Mouse (Mus musculus) layer of hippocampus, adult 9-11 months (tissue): ENCODE results near the gene Upf2.
A peak's percentile ranks its signal among the peaks of the same experiment; 100 is the strongest.
"Not testable (repeated sequence)": the region's sequence is repeated elsewhere in the genome, so short reads cannot be mapped to it uniquely, and the experiment has no call there.

ENCODE experiments used
- DNase-seq: peaks from one replicate; pipeline ENCODE4 v3.0.0; 2022

Upf2 gene

DNA sequence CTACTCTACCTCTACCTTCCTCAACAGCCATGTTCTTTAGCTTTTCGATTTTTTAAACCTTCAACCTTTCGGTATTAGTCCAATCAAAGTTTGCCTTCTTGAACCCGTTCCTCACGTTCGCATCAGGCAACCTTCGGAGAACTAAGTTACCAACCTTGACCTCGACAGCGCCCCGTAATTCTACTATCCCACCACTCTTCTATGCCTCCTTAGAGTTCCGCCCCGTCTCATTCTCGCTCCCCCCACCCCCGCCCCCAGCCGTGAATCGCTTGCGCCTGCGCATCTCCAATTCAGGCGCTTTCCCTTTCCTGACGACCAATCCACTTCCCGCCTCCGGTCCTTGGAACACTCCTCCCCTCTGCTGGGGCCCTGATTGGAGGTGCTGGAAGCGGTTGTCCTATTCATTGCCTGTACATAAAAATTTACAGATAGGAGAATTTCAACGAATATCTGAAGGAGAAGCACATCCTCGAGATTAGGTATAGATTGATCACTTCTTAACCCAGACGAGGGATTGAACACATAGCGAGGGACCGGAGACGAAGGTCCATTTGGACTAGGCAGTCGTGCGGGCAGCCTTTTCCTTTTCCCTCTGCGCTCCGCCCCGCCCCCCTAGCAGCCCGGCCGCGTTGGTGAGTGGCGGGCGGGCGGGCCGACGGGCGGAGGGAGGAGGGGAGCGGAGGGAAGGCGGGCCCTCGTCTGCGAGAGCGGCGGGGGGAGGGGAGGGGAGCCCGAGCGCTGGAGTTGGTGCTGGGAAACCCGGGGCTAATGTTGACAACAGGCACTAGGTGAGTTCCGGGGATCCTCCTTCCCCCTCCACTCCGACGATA, at the start of gene Upf2:
Gene Upf2 (plus strand): TSS at position 704 of the 830 bp plus-strand sequence.
- peak; percentile 97 for DNase-seq

DNA sequence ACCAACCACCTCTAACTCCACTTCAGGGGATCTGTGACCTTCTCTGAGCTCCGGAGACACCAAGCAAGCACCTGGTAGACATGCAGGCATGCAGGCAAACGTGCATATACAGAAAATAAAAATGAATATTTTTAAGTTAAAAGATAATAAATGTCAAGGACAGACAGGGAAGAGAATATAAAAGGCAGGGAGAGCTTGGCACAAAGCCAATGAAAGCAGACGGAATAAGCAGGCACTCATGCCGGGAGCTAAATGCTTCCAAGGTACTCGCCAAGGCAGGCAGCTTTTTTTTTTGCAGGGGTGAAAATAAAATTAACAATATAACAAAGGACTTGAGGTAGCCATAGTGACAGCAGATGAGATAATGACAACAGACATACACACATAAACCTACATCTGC, 45.2 kb upstream of the Upf2 start:
- peak; percentile 74 for DNase-seq

DNA sequence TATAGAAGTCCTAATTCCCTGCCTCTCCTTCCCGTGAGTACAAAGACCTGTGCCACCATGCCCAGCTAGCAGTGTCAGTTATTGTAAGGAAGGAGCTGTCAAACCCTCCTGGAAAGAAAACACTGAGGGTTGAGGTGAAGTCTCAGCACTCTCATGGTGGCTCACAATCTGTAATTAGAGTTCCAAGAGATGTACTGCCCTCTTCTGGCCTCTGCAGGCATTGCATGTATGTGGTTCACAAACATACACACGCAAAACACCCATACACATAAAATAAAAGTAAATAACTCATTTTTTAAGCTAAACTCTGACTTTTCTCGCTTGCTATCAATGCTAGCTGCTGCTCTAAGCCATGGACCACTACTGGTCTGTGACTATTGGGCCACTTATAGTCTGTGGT, 44.6 kb upstream of the Upf2 start:
- DNase-seq = no peak

DNA sequence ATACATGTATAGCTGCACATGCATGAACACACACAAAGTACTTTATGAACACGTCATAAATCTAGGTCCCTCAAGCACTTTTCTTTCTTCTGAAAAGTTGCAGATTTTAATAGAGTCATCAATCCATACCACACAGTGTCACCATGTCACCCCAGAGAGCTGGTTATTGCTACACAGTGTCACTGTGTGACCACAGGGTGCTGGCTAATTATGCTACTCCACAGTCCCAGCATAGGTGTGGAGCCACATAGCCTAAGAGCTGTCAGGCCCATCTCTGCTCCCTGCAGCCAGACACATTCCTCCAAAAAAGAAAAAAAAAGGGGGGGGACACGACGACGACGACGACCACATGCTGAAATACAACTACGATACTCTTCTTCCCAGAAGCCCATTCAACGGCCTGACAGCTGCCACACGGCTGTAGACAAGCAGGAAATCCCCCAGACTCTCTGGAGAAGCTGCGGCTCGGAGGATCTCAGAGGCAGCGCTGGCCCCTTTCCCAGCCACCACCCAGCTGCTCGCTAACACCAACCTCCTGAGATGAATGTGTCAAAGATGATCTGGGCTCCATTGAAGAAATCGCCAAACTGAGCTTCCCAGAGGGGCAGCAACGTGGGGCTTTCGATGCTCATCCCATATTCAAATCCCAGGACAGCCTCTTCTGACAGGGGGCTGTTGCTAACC, 39.8 kb upstream of the Upf2 start:
- no peak for DNase-seq

DNA sequence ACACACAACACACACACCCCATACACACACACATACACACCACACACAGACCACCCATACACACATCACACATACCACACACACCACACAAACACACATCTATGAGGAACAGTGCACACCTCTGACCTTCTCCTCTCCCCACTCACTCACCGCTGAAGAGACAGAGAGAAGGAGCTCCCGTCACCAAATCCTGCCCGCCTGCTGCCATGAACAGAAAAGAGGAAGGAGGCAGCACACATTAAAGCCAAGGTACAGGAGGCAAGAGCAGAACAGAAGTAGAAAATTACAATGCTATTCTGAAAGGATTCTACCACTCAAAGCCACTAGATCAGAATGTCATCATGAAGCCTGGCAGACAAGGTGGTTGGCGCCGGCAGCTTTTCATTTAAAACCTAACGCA, 28.4 kb upstream of the Upf2 start:
- no peak for DNase-seq

DNA sequence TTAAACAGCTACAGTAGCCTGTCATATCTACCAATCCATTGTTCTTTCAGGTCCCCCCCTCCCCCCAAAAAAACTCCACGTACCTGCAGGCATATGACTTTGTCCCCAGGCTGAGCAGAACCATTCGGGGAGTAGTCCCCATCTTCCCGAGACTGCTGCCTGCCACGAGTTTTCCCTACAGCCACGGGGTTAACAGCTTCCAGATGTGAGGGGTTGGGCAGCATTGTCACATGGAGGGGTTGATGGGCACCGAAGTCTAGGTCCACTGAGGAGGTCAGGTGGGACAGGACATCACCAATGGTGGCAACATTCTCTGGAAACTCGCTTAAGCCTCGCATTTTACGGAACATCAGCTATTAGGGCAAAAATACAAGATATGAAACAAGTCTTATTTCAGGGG, 27.5 kb upstream of the Upf2 start:
- no peak for DNase-seq

DNA sequence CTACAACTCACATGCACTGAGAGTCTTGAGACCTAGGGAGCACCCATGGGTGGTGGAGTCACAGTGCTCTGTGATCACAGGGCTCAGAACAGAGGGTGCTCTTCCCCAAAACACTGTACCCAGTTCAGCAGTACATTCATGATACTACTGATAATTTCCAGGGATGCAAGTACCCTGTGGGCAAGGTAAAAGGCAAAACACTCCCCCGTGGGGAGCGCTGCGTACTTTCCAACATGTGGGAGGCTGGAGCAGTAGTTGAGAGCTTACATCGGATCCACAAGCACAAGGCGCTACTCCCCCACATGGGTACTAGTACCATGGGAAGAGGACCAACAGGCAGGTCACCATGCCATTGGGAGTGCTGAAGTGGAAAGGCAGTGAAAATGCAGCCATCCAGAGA, 23.8 kb upstream of the Upf2 start:
- DNase-seq = no peak

DNA sequence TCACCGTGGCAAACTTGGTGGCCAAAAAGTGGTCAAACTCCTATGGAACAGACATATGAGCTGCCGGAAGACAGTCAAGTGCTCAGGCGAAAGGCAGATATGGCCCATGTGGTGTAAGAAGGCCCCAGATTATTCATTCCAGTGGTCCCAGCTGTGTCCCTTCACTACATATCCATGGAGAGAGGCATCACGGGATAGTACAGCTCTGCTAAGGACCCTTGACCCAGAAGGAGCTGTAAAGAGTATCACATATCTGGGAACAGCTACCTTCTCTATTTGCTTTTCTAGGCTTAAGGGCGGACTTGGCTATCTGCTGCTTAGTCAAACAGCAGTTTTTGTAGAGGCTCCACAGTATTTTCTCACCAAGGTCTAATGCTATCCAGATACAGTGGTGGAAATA, 21.5 kb upstream of the Upf2 start:
- no peak for DNase-seq

DNA sequence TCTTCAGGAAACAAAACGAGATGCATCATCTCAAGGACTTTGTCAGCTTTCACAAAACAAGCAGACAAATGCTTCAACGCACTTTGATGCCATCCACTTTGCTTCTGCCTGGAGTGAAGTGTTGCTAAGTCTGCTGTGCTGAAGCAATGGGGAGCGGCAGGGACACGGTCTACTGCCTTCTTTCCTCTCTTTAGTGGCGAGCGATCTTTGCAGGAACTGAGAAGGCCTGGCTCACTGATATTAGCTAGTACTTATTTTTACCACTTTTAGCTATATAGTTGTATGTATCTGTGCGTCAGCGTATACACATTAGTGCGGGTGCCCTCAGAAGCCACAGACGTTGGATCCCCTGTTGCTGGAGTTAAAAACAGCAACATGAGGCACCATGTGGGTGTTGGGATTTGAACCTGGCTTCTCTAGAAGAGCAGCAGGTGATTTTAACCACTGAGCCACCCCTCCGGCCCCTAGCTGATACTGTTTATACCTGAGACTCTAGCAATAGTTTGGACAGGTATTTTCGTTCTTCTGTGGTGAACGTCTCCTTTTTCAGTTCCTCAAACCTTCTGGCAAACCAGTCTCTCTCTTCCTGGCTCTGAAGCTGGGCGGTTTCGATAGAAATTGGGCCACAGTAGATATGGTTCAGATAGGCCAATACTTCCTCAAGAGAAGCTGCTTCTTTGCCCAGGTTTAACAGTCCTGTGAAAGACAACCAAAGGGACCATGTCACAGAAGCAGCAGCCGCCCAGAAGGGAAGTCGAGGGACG, 20.8 kb upstream of the Upf2 start:
- no peak for DNase-seq

DNA sequence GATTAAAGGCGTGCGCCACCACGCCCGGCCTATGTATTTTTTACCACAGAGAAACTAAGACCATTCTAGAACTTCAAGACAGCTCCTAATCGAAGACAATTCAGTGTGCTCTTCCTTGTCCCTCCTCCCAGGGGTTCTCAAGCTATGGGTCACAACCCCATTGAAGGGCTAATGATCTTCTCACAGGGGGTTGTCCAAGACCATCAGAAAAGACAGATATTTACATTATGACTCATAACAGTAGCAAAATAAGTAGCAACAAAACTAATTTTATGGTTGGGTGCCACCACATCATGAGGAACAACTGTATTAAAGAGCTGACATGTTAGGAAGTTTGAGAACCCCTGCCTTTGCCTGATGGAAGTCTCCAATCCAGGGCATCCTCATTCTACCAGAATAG, 19.3 kb upstream of the Upf2 start:
- DNase-seq = no peak

DNA sequence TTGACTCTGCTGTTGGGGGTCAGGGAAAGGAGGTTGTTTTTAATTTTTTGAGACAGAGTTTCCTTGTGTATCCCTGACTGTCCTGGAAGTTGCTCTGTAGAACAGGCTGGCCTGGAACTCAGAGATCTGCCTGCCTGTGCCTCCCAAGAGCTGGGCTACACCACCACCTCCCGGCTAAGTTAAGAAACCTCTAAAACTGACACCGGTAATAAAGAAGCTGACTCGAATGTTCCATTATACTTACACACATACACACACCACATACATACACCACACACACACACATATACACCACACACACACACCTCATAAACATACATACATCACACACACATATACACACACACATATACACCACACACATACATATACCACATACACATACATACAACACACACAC, 16.3 kb upstream of the Upf2 start:
- DNase-seq = no peak

DNA sequence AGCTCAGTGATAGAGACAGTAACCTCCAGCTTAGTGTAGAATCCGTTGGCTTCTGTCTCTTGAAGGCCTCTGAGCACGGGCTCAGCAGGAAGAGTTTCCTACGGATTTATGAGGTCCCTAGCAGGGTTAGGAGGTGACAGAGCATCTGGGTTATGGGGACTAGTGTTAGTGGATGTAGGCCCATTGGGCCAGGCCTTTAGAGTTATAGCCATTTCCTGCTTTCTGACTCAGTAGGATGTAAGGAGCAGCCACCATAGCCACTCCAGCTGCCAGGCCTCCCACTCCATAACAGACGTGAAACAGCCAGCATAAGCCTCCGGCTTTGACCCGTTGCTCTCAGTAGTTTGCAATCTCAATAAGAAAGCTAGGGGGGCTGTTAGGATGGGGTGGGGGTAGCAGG, 15.2 kb upstream of the Upf2 start:
- no peak for DNase-seq

DNA sequence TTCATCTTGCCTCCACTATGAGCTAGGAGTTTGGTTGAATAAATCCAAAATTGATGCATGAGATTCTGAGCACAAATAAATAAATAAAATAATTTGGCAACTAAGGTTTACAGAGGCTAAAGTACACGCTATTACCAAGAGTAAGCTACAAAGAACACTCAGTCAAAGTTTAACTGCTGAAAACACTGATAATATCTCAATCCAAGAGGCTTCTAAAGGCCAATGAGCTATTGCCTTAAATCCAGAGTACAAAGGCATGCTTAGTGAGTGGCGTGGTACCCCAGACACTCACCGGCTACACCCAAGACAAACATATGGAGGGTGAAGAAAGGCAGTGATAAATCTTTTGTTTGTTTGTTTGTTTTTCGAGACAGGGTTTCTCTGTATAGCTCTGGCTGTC, 14.7 kb upstream of the Upf2 start:
- no peak for DNase-seq

DNA sequence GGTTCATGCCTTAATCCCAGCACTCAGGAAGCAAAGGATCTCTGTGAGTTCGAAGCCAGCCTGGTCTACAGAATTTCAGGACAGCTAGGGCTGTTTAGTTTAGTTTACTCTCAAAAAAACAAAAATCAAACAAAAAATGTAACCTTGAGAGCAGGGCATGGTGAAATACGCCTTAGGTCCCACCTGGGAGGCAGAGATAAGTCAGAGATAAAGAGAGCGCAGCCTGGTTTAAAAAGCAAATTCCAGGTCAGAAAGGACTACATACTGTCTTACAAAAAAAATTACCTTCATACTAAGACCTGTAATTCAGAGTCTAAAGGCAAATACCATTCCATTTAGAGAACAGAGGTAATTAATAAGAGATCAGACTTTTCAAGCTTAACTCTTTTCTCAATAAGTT, 11.9 kb upstream of the Upf2 start:
- DNase-seq = no peak

DNA sequence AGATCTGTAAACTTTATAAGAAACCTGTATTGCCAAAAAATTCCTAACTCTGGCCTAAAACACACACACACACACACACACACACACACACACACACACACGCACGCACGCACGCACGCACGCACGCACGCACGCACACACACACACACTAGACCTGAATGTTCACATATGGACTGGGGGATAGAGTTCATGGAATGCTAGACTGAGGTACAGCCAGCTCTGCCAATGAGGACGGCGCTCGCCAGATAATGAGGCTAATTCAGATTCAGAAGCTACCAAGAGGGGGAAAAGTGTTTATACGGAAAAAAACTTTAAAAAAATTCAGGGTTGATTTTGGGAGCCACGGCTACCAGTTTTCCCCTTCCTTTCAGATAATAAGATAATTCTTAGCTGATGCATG, 11.4 kb upstream of the Upf2 start:
- DNase-seq = no peak

DNA sequence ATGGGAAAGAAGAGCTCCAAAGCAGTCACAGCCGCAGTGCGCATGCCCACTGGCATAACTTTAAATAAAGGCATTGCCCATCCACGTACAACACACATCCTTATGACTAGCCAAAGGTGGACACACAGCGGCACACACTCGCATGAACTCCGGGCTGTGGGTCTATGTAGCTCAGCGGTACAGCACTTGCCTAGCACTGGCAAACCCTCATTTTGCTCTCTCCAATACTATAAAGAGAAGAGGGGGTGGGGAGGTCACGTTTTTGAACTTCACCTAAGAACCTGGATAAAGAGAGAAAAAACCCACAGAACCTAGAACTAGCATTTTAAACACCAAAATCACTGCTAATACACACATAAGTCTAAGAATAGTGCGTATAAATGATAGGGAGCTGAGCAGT, 10.3 kb upstream of the Upf2 start:
- no peak for DNase-seq

DNA sequence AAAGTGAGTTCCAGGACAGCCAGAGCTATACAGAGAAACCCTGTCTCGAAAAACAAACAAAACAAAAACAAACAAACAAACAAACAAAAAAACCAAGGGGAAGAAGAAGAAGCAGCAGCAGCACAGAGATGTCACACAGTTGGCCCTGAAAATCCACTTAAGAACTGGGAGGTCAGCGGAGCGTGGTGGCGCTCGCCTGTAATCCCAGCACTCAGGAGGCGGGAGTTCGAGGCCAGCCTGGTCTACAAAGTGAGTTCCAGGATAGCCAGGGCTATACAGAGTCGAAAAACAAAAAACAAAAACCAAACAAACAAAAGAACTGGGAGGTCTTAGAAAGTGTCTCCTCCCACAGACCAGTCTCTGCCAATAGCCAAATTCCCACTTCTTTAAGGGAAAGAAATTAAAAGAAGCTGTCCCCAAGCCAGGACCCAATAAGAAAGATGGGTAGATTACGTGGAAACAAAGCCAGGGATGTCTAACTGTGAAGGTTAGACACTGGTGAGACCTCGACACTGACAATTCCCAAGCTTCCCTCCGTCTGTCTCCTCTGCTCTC, 9.3 kb upstream of the Upf2 start:
- DNase-seq = no peak

DNA sequence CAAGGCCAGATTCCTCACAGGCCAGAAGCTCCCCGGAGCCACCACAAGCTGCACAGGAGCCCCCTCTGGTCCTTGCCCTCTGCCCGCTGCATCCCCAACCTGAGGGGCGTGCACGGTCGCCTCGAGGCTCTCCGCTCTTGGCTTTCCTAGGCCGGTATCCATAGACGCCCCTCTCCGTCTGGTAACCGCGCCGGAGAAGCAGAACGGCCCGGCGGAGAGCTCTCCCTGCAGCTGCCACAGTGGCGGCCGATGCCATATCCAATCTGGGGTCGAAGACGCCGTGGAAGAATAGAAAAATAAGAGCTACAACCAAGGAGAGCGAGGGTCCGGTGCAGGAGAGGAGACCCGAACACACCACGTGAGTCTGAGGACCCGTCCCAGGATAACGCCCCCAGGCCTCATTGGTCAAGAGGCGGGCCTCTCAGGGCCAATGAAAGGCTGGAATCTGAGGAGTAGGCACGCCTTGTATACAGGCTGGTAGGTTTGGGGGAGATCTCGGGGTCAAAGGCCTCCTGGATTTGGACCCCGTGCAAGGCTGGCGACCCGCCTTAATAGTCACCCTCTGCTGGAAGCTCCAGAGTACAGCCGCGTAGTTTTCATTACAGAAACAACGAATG, 8.7 kb upstream of the Upf2 start, which contains the start of gene Dhtkd1:
Gene Dhtkd1 (minus strand): TSS at position 377 of the 617 bp plus-strand sequence.
- DNase-seq = peak; percentile 71

DNA sequence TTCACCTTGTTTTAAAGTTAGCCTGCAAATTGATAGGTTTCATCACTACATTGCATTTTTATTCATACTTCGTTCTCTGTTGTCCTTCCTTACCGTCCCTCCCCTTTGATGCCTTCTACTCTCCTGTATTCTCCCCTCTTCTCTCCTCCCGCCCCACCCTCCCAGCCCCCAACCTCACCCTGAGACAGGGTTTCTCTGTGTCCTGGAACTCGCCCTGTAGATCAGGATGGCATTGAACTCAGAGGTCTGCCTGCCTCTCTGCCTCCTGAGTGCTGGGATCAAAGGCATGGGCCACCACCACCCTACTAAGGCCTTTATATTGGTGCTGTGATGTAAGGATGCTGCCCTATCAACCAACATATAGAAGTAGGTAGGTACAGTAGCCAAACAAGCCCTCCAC, 8.2 kb upstream of the Upf2 start:
- no peak for DNase-seq

DNA sequence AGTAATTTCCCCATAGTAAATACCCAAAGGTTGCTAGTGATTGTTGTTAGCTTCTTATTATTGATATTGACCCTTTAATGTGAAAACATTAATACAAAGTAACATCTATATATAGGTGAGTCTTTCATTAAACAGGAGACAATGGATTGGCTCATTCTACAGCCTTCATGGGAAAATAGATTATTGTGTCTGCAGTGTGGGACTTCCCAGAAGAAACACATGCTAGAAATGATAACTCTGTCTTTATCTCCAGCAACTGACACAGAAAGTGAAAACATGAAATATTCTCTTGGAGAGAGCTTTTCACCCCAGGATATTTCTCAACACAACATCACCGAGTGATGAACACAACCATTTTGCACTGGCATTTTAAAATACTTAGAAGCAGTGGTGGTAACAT, 5.6 kb upstream of the Upf2 start:
- DNase-seq = no peak

DNA sequence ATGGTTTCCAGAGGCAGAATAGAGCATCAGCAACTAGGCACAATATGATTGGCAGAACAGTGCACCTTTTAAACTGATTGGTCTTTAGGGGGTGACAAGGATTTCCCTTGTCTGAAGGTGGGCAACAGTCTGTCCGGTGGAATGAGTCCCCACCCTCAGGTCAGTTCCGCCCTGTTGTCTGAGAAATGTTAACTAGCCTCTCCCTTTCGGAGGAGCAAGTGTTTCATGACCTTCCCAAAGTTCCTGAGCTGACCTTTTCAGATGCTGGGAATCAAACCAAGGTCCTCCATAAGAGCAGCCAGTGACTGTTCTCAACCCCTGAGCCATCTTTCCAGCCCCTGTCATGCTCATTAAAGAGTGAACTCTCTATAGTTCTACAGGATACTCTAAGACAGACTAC, 4.4 kb upstream of the Upf2 start:
- no peak for DNase-seq

DNA sequence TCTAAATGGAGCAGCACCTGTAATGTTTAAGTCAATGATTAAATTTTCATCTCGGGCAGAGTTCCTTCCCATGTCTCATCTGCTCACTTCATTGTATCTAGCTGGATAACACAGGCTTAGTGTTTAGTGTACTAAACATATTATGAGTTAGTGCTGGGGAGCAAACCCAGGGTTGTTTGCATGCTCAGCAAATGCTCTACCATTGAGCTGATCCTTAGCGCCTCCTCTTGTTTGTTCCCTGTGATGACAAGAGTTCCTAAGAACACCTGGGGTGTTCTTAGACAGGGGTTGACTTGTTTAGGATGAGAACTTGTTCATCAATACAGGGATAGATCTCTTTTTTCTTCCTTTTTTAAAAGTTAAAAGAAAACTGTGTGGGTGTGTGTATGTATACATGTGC, 2.3 kb upstream of the Upf2 start:
- DNase-seq = no peak

DNA sequence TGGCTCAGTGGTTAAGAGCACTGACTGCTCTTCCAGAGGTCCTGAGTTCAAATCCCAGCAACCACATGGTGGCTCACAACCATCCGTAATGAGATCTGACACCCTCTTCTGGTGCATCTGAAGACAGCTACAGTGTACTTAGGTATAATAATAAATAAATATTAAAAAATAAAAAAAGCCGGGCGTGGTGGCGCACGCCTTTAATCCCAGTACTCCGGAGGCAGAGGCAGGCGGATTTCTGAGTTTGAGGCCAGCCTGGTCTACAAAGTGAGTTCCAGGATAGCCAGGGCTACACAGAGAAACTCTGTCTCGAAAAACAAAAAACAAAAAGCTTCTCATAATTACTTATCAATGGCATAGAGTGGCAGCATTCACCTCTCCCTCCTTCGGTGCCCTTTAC, 1.4 kb upstream of the Upf2 start:
- DNase-seq = not testable (repeated sequence)
